Mouse (Mus musculus) heart, embryonic 11.5 days (tissue): ENCODE data around the gene Kat6b. TPM values are rescaled to one million over a fixed set of nuclear protein-coding genes. Genes with fewer than 3 reads are reported as not detected.

Experiments
- ATAC-seq: fragments of 200-750 bp; cut with Nextera tagmentation; replicated peaks from 2 replicates; pipeline ENCODE4 v1.8.0; 2017; ENCODE audit warnings: moderate library complexity; ENCODE audit not compliant: insufficient number of reproducible peaks, low FRiP score, low TSS enrichment
- H3K27ac ChIP-seq: fragments of 300-500 bp; sonication (generic); 2 replicates; pipeline ENCODE4 v1.5.1; 2014; ENCODE audit warnings: mild to moderate bottlenecking, low read depth, low read length
- H3K27me3 ChIP-seq: fragments of 300-500 bp; sonication (generic); 2 replicates; pipeline ENCODE4 v1.6.1; 2014; ENCODE audit warnings: mild to moderate bottlenecking, low read length, mixed read lengths; ENCODE audit not compliant: control insufficient read depth, insufficient read depth
- H3K36me3 ChIP-seq: fragments of 300-500 bp; sonication (generic); 2 replicates; pipeline ENCODE4 v1.6.1; 2014; ENCODE audit warnings: mild to moderate bottlenecking, low read length, moderate library complexity, mixed read lengths; ENCODE audit not compliant: control insufficient read depth, insufficient read depth
- H3K4me1 ChIP-seq: fragments of 300-500 bp; sonication (generic); 2 replicates; pipeline ENCODE4 v1.6.1; 2014; ENCODE audit warnings: low read length; ENCODE audit not compliant: control insufficient read depth, insufficient read depth
- H3K4me2 ChIP-seq: fragments of 300-500 bp; sonication (generic); 2 replicates; pipeline ENCODE4 v1.6.1; 2014; ENCODE audit warnings: mild to moderate bottlenecking, moderate library complexity
- H3K4me3 ChIP-seq: fragments of 300-500 bp; sonication (generic); 2 replicates; pipeline ENCODE4 v1.5.1; 2014; ENCODE audit warnings: low read depth, low read length
- H3K9ac ChIP-seq: fragments of 300-500 bp; sonication (generic); 2 replicates; pipeline ENCODE4 v1.6.1; 2014; ENCODE audit warnings: mild to moderate bottlenecking, low read depth, low read length, moderate library complexity
- H3K9me3 ChIP-seq: fragments of 300-500 bp; sonication (generic); replicated peaks from 2 replicates; pipeline ENCODE4 v1.6.1; 2016; ENCODE audit warnings: low read length; ENCODE audit not compliant: control insufficient read depth
- WGBS: fragments of 180-500 bp; shearing (Covaris S2); extraction: QIAGEN DNeasy Blood & Tissue Kit; methylation state at CpG from one replicate; pipeline ENCODE4 v1.1.7; 2014; ENCODE audit not compliant: insufficient replicate concordance; 5-methylcytosine and 5-hydroxymethylcytosine counted together
- polyA plus RNA-seq: library from polyadenylated mRNA; unstranded; fragments of >200 nt; fragmentation: Nextera tagmentation; extraction: Ambion mirVana; gene quantifications from 2 replicates; pipeline ENCODE4 v1.2.1, GENCODE M21; 2014

The Kat6b gene
- polyA plus RNA-seq, 1 experiment from 2014 or later = 14.9 TPM

GRCm38 (mm10) chr14:21636548-21636947 is 155.3 kb downstream of the Kat6b start:
- ATAC-seq = no peak
- H3K27ac ChIP-seq = no peak overlapping the region
- no peaks in the 10 kb centered on the region for H3K27me3 ChIP-seq
- peaks cover 7% of the 10 kb centered on the region for H3K36me3 ChIP-seq
- no peak overlapping the region for H3K4me3 ChIP-seq
- no peak overlapping the region for H3K9ac ChIP-seq
- H3K9me3 ChIP-seq = no peaks in the 10 kb centered on the region
- WGBS = 80% methylated on average over 6 of the region's 6 CpGs
- no peaks in the 10 kb centered on the region for H3K4me1 ChIP-seq
- H3K4me2 ChIP-seq = no peak overlapping the region

DNA sequence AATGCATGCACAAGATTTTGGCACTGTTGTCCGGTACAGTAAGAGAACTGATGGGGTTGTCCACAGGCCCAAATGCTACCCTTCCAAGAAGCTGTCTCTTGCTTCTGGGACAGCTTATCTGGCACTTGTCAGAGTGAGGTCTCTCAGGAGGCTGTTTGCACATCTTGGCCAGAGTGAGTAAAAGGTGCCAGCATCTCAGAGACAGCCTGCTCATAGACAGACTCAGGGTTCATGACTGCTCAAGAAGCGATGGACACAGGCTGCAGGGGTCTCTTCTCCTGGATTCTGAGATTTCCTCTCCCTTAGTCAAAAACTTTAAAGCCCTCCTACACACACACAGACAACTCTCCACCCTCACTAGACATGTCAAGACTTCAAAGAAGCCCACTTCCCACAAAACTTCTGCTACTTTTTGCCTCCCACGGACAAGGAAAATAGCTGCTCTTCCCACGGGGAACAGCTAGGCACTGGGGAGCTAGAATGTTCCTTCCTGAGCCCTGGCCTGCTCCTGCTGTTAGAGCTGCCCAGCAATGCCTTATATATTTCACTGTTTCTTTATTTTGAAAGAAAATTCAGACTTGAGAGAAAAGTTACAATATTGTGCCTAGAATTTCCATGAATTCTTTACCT is 159.7 kb downstream of the Kat6b start:
- Histone ChIP-seq H3K9ac (no peak overlapping the region), H3K4me1 (no peaks in the 10 kb centered on the region), H3K9me3 (no peaks in the 10 kb centered on the region), H3K27ac (no peak overlapping the region), H3K27me3 (no peaks in the 10 kb centered on the region), H3K36me3 (peaks cover 7% of the 10 kb centered on the region; the same call in 1 of the 2 replicates), H3K4me3 (no peak overlapping the region), H3K4me2 (no peak overlapping the region)
- ATAC-seq = no peak
- 73% methylated on average over 4 of the region's 4 CpGs for WGBS

- no peaks in the 10 kb centered on the region for H3K36me3 ChIP-seq
- H3K4me1 ChIP-seq = peaks cover 7% of the 10 kb centered on the region
- 70% methylated on average over 2 of the region's 2 CpGs for WGBS
- no peak overlapping the region for H3K27ac ChIP-seq
- H3K27me3 ChIP-seq = no peaks in the 10 kb centered on the region
- ATAC-seq = no peak
- H3K4me2 ChIP-seq = no peak overlapping the region
- H3K9me3 ChIP-seq = no peaks in the 10 kb centered on the region
- no peak overlapping the region for H3K9ac ChIP-seq
- no peak overlapping the region for H3K4me3 ChIP-seq
Measured at GRCm38 (mm10) chr14:21653813-21654212, 172.6 kb downstream of the Kat6b start.

DNA sequence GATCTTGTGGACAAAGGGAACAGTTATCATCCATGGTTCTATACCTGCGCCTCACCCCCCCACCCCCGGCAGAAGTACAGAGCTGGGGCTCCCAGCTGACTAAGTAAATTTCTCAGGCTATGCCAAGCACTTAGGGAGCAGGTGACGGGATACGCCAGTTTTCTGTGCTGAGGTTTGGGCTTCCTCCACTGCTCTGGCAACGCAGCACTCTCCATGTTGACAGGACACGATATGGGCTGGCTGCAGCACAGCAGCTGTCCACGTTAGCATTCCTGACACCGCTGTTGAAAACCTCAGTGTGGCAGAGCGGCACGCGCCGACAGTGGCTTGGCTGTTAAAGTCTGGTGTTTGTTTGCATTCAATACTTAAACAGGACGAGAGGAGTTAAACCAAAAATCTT is 177.9 kb downstream of the Kat6b start:
- H3K4me1 ChIP-seq = peaks cover 9% of the 10 kb centered on the region
- H3K4me3 ChIP-seq = no peak overlapping the region
- no peaks in the 10 kb centered on the region for H3K27me3 ChIP-seq
- peaks cover 8% of the 10 kb centered on the region; the same call in 1 of the 2 replicates for H3K36me3 ChIP-seq
- no peak overlapping the region for H3K9ac ChIP-seq
- ATAC-seq = 0 out of 2 replicates have a peak, but pooled peaks have one; percentile 65
- peak overlapping the region; percentile 48 for H3K4me2 ChIP-seq
- H3K27ac ChIP-seq = peak overlapping the region; percentile 47; the same call in 1 of the 2 replicates
- H3K9me3 ChIP-seq = no peaks in the 10 kb centered on the region
- WGBS = 47% methylated on average over 13 of the region's 13 CpGs

DNA sequence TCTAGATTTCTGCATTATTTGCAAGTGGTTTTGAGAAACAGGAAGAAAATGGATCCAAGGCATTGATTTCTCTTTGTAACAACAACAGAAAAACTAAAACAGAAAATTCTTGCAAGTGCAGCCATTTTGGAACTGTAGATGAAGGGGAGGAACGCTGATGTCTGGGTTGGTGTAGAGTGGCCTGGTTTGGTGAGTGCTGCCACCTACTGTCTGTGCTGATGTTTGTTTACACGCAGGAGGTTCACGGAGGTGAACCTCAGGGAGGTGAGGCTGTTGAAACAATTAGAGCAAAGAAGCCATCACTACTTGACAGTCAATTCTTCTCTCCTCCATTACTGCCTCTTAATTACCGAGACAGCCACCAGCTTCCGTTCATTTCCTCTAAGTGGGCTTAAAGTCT is 178.4 kb downstream of the Kat6b start:
- ATAC-seq = 0 out of 2 replicates have a peak, but pooled peaks have one; percentile 68
- H3K27ac ChIP-seq = no peak overlapping the region
- H3K27me3 ChIP-seq = no peaks in the 10 kb centered on the region
- no peak overlapping the region for H3K9ac ChIP-seq
- 37% methylated on average over 5 of the region's 5 CpGs for WGBS
- peaks cover 9% of the 10 kb centered on the region for H3K4me1 ChIP-seq
- no peaks in the 10 kb centered on the region for H3K9me3 ChIP-seq
- H3K36me3 ChIP-seq = peaks cover 10% of the 10 kb centered on the region; the same call in 1 of the 2 replicates
- no peak overlapping the region for H3K4me3 ChIP-seq
- H3K4me2 ChIP-seq = peak overlapping the region; percentile 48

DNA sequence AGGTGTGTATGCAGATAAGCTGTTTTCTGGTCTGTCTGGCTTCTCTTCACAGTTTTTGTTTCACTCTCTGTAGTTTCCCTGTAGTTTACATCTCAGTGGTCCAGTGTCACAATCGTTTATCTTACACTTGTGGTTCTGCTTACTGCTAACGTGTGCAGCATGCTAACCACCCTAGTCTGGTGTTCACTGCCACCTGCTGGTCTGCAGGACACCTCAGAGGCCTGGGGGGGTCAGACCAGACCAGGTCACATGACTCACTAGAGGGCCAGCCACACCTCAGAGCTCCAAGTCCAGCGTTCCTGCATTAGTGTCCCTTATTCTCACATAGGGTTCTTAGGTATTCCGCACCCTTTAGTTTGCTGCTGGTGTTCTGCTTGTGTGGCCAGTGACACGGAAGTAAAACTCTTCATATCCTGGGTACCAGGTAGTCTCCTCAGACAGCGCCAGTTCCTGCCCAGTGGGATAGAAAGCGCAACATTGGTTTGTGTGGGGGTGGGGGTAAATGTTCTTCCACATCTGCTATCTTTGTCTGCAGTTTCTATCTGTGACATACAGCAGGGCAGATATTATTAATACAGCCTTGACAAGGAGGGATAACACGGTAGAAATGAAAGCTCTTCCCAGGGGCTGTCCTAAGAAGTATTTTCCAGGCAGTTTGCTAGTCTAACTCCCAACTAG is 181.4 kb downstream of the Kat6b start:
- no peak for ATAC-seq
- no peak overlapping the region for H3K9ac ChIP-seq
- H3K27ac ChIP-seq = no peak overlapping the region
- no peaks in the 10 kb centered on the region for H3K27me3 ChIP-seq
- H3K4me3 ChIP-seq = no peak overlapping the region
- peaks cover 10% of the 10 kb centered on the region; the same call in 1 of the 2 replicates for H3K36me3 ChIP-seq
- H3K4me2 ChIP-seq = no peak overlapping the region
- WGBS = 75% methylated on average over 8 of the region's 8 CpGs
- peaks cover 9% of the 10 kb centered on the region for H3K4me1 ChIP-seq
- no peaks in the 10 kb centered on the region for H3K9me3 ChIP-seq

GRCm38 (mm10) chr14:21669218-21669617 is 188.0 kb downstream of the Kat6b start:
- no peak overlapping the region for H3K4me2 ChIP-seq
- H3K36me3 ChIP-seq = peaks cover 17% of the 10 kb centered on the region
- no peaks in the 10 kb centered on the region for H3K9me3 ChIP-seq
- H3K27me3 ChIP-seq = no peaks in the 10 kb centered on the region
- 84% methylated on average over 11 of the region's 11 CpGs for WGBS
- H3K9ac ChIP-seq = no peak overlapping the region
- no peak overlapping the region for H3K27ac ChIP-seq
- ATAC-seq = no peak
- H3K4me3 ChIP-seq = no peak overlapping the region
- no peaks in the 10 kb centered on the region; the same call in 1 of the 2 replicates for H3K4me1 ChIP-seq

DNA sequence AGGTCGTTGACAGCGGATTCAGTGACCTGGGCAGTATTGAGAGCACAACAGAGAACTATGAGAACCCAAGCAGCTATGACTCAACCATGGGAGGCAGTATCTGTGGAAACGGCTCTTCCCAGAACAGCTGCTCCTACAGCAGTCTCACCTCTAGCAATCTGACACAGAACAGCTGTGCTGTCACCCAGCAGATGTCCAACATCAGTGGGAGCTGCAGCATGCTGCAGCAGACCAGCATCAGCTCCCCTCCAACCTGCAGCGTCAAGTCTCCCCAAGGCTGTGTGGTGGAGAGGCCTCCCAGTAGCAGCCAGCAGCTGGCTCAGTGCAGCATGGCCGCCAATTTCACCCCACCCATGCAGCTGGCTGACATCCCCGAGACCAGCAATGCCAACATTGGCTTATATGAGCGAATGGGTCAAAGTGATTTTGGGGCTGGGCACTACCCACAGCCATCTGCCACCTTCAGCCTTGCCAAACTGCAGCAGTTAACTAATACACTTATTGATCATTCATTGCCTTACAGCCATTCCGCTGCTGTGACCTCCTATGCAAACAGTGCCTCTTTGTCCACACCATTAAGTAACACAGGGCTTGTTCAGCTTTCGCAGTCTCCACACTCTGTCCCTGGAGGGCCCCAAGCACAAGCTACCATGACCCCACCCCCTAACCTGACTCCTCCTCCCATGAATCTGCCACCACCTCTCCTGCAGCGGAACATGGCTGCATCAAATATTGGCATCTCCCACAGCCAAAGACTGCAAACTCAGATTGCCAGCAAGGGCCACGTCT is 188.6 kb downstream of the Kat6b start:
- Histone ChIP-seq H3K36me3 (peaks cover 17% of the 10 kb centered on the region), H3K9me3 (no peaks in the 10 kb centered on the region), H3K27me3 (no peaks in the 10 kb centered on the region), H3K4me3 (no peak overlapping the region), H3K27ac (no peak overlapping the region), H3K4me2 (no peak overlapping the region), H3K9ac (no peak overlapping the region), H3K4me1 (no peaks in the 10 kb centered on the region; the same call in 1 of the 2 replicates)
- WGBS = 77% methylated on average over 11 of the region's 11 CpGs
- ATAC-seq = 0 out of 2 replicates have a peak, but pooled peaks have one; percentile 46
